Mouse (Mus musculus): Measurements from ENCODE around the gene Nrde2. TPM values are rescaled to one million over a fixed set of nuclear protein-coding genes. Genes with fewer than 3 reads are reported as not detected.

Nrde2 gene
- total and polyA plus RNA-seq, 3 experiments = 18.9 to 25.6 (median 23.6) TPM

DNA sequence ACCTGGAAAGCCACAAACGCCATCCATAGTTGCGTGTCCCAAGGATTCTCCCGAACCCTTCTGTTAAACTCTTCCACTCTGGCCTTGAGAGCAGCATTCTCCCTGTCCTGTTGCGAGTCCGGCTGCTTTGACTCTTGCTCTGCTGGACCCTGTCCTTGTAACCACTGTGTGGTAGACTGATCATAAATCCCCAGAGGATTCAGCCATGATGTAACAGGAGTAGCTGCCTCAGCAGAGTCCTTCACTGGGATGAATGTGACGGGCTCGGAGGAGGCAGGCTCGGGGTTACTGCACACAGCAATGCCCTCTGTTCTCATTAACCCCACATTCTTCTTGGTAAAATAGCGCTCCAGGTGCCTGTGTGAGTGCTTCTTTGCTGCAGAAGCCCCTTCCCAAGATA, 15.7 kb downstream of the Nrde2 start:
- in situ Hi-C loops (cut with MboI; ENCODE audit: low pct_ligation_motif_present, low pct_unique_long_range_greater_than_20kb, low sequenced_read_pairs) = no loop called here
- no peak overlapping the region for H3K4me3 ChIP-seq (replicated peaks in 1 of 3; ENCODE audit: low read depth in 2 of 3, low read length in 2 of 3, poor library complexity in 1 of 3)
- H3K9ac ChIP-seq (ENCODE audit: insufficient read depth, low read depth) = no peak overlapping the region
- dilution Hi-C loops (cut with MboI; ENCODE audit: extremely low pct_ligation_motif_present, extremely low pct_unique_long_range_greater_than_20kb, low sequenced_read_pairs) = no loop called here
- no peak overlapping the region for H3K4me2 ChIP-seq (ENCODE audit: insufficient read depth, low read depth, poor library complexity, severe bottlenecking)
- H3K36me3 ChIP-seq (replicated peaks in 1 of 2; ENCODE audit: control insufficient read depth in 1 of 2, insufficient read depth in 1 of 2, low read length in 1 of 2) = peaks cover 61 to 97% of the 10 kb centered on the region in 2 experiments
- no peak for TF ChIP-seq IRF4 (IDR thresholded peaks at IDR 0.05; ENCODE audit: low read depth, low read length)
- TF ChIP-seq MYC (IDR thresholded peaks at IDR 0.05; ENCODE audit: low read depth, low read length) = no peak
- TF ChIP-seq NELFE (IDR thresholded peaks at IDR 0.05; ENCODE audit: low read depth, low read length) = no peak
- TF ChIP-seq BHLHE40 (IDR thresholded peaks at IDR 0.05; ENCODE audit: low read depth, low read length) = no peak
- TF ChIP-seq MXI1 (IDR thresholded peaks at IDR 0.05; ENCODE audit: low read depth, low read length) = no peak
- no peak for TF ChIP-seq ETS1 (conservative IDR thresholded peaks at IDR 0.05; ENCODE audit: low read depth, low read length)
- no peak for TF ChIP-seq TCF12 (IDR thresholded peaks at IDR 0.05; ENCODE audit: low read depth, low read length)
- no peak for TF ChIP-seq CHD1 (IDR thresholded peaks at IDR 0.05; ENCODE audit: low read depth, low read length)
- TF ChIP-seq JUN (IDR thresholded peaks at IDR 0.05; ENCODE audit: insufficient read depth, low read depth, low read length) = no peak
- no peak for TF ChIP-seq UBTF (IDR thresholded peaks at IDR 0.05; ENCODE audit: low read depth, low read length)
- TF ChIP-seq SIN3A (IDR thresholded peaks at IDR 0.05; ENCODE audit: low read length) = no peak
- no peak for TF ChIP-seq ELF1 (IDR thresholded peaks at IDR 0.05; ENCODE audit: low read depth, low read length)
- no peak for TF ChIP-seq MAZ (IDR thresholded peaks at IDR 0.05; ENCODE audit: low read depth, low read length)
- no peak for TF ChIP-seq JUND (conservative IDR thresholded peaks at IDR 0.05; ENCODE audit: low read depth, low read length)
- no peak for TF ChIP-seq ZMIZ1 (IDR thresholded peaks at IDR 0.05; ENCODE audit: low read depth, low read length)
- TF ChIP-seq HCFC1 (IDR thresholded peaks at IDR 0.05; ENCODE audit: low read depth, low read length) = no peak
- no peak for TF ChIP-seq EP300 (IDR thresholded peaks at IDR 0.05; ENCODE audit: low read length)
- TF ChIP-seq MAFK (IDR thresholded peaks at IDR 0.05; ENCODE audit: insufficient replicate concordance, low read length) = no peak
- no peak for TF ChIP-seq POLR2AphosphoS2 (IDR thresholded peaks at IDR 0.05; ENCODE audit: low read depth, low read length)
- no peak for DNase-seq (ENCODE audit: extremely low read depth)
- H3K79me2 ChIP-seq (replicated peaks; ENCODE audit: control insufficient read depth, extremely low read depth, insufficient read depth, poor library complexity, severe bottlenecking) = no peaks in the 10 kb centered on the region
- H3K27ac ChIP-seq (ENCODE audit: insufficient read depth, low read depth) = no peak overlapping the region
- H3K27me3 ChIP-seq (replicated peaks) = no peaks in the 10 kb centered on the region
- H3K4me1 ChIP-seq (ENCODE audit: control insufficient read depth in 1 of 2, insufficient read depth in 2 of 2) = no peaks in the 10 kb centered on the region; a peak in 1 of 4 replicates
- no peaks in the 10 kb centered on the region for H3K9me3 ChIP-seq (replicated peaks; ENCODE audit: low read length)

- Histone ChIP-seq H3K4me1 (ENCODE audit: control insufficient read depth in 1 of 2, insufficient read depth in 2 of 2) (no peaks in the 10 kb centered on the region; a peak in 1 of 4 replicates), H3K27ac (ENCODE audit: insufficient read depth, low read depth) (no peak overlapping the region), H3K36me3 (replicated peaks in 1 of 2; ENCODE audit: control insufficient read depth in 1 of 2, insufficient read depth in 1 of 2, low read length in 1 of 2) (peaks cover 64 to 98% of the 10 kb centered on the region in 2 experiments), H3K4me2 (ENCODE audit: insufficient read depth, low read depth, poor library complexity, severe bottlenecking) (no peak overlapping the region), H3K9ac (ENCODE audit: insufficient read depth, low read depth) (no peak overlapping the region), H3K4me3 (replicated peaks in 1 of 3; ENCODE audit: low read depth in 2 of 3, low read length in 2 of 3, poor library complexity in 1 of 3) (no peak overlapping the region), H3K79me2 (replicated peaks; ENCODE audit: control insufficient read depth, extremely low read depth, insufficient read depth, poor library complexity, severe bottlenecking) (no peaks in the 10 kb centered on the region), H3K27me3 (replicated peaks) (no peaks in the 10 kb centered on the region), H3K9me3 (replicated peaks; ENCODE audit: low read length) (no peaks in the 10 kb centered on the region)
- no peak for TF ChIP-seq ZNF384 (IDR thresholded peaks at IDR 0.05; ENCODE audit: low read depth, low read length)
- TF ChIP-seq POLR2A (IDR thresholded peaks at IDR 0.05; ENCODE audit: low read depth, low read length) = no peak
- TF ChIP-seq E2F4 (IDR thresholded peaks at IDR 0.05; ENCODE audit: insufficient replicate concordance, low read depth, low read length) = no peak
- no peak for TF ChIP-seq TBP (conservative IDR thresholded peaks at IDR 0.05; ENCODE audit: low read depth, low read length)
- no peak for TF ChIP-seq PAX5 (IDR thresholded peaks at IDR 0.05; ENCODE audit: low read length)
- no peak for TF ChIP-seq MEF2A (IDR thresholded peaks at IDR 0.05; ENCODE audit: borderline replicate concordance, low read depth, low read length)
- no peak for TF ChIP-seq EP300 (IDR thresholded peaks at IDR 0.05; ENCODE audit: low read length)
- no peak for TF ChIP-seq HCFC1 (IDR thresholded peaks at IDR 0.05; ENCODE audit: low read depth, low read length)
- TF ChIP-seq IRF4 (IDR thresholded peaks at IDR 0.05; ENCODE audit: low read depth, low read length) = no peak
- TF ChIP-seq RAD21 (IDR thresholded peaks at IDR 0.05; ENCODE audit: low read depth, low read length) = no peak
- TF ChIP-seq UBTF (IDR thresholded peaks at IDR 0.05; ENCODE audit: low read depth, low read length) = no peak
- TF ChIP-seq USF2 (conservative IDR thresholded peaks at IDR 0.05; ENCODE audit: low read depth, low read length) = no peak
- no peak for TF ChIP-seq ETS1 (conservative IDR thresholded peaks at IDR 0.05; ENCODE audit: low read depth, low read length)
- TF ChIP-seq CHD1 (IDR thresholded peaks at IDR 0.05; ENCODE audit: low read depth, low read length) = no peak
- TF ChIP-seq SIN3A (IDR thresholded peaks at IDR 0.05; ENCODE audit: low read length) = no peak
- no peak for TF ChIP-seq USF1 (IDR thresholded peaks at IDR 0.05; ENCODE audit: low read depth, low read length)
- TF ChIP-seq GABPA (IDR thresholded peaks at IDR 0.05; ENCODE audit: insufficient replicate concordance, low read depth, low read length) = no peak
- TF ChIP-seq MAFK (IDR thresholded peaks at IDR 0.05; ENCODE audit: insufficient replicate concordance, low read length) = no peak
- in situ Hi-C loops (cut with MboI; ENCODE audit: low pct_ligation_motif_present, low pct_unique_long_range_greater_than_20kb, low sequenced_read_pairs) = no loop called here
- dilution Hi-C loops (cut with MboI; ENCODE audit: extremely low pct_ligation_motif_present, extremely low pct_unique_long_range_greater_than_20kb, low sequenced_read_pairs) = no loop called here
- DNase-seq (ENCODE audit: extremely low read depth) = no peak
Measured at GRCm38 (mm10) chr12:100142848-100143523, 16.5 kb downstream of the Nrde2 start.
